Mouse (Mus musculus) intestine, embryonic 14.5 days (tissue): ENCODE results near the gene Ppa1. TPM values are rescaled to one million over a fixed set of nuclear protein-coding genes. Genes with fewer than 3 reads are reported as not detected.

Source experiments
- ATAC-seq: fragments of 200-750 bp; cut with Nextera tagmentation; replicated peaks from 2 replicates; pipeline ENCODE4 v1.8.0; 2017; ENCODE audit warnings: low read depth, moderate number of reproducible peaks, moderate TSS enrichment, moderate library complexity; ENCODE audit not compliant: low FRiP score, low TSS enrichment
- DNase-seq: peaks from one replicate; pipeline ENCODE4 v3.0.0-alpha.2; 2018; ENCODE audit warnings: low spot score
- H3K27ac ChIP-seq: fragments of 300-500 bp; sonication (generic); 2 replicates; pipeline ENCODE4 v1.5.1; 2014; ENCODE audit warnings: low read depth, mild to moderate bottlenecking, control low read depth
- H3K27me3 ChIP-seq: fragments of 300-500 bp; sonication (generic); replicated peaks from 2 replicates; pipeline ENCODE4 v1.6.1; 2014; ENCODE audit warnings: low read length, control low read depth; ENCODE audit not compliant: control insufficient read depth, insufficient read depth
- H3K36me3 ChIP-seq: fragments of 300-500 bp; sonication (generic); 2 replicates; pipeline ENCODE4 v1.6.1; 2014; ENCODE audit warnings: low read length, control low read depth; ENCODE audit not compliant: control insufficient read depth, insufficient read depth
- H3K4me1 ChIP-seq: fragments of 300-500 bp; sonication (generic); replicated peaks from 2 replicates; pipeline ENCODE4 v1.6.1; 2014; ENCODE audit warnings: low read length, control low read depth, mixed read lengths; ENCODE audit not compliant: control insufficient read depth, insufficient read depth
- H3K4me2 ChIP-seq: fragments of 300-500 bp; sonication (generic); 2 replicates; pipeline ENCODE4 v1.6.1; 2014; ENCODE audit warnings: low read length
- H3K4me3 ChIP-seq: fragments of 300-500 bp; sonication (generic); 2 replicates; pipeline ENCODE4 v1.5.1; 2014; ENCODE audit warnings: low read depth, low read length, control low read depth, mixed read lengths
- H3K9ac ChIP-seq: fragments of 300-500 bp; sonication (generic); 2 replicates; pipeline ENCODE4 v1.6.1; 2014; ENCODE audit warnings: mild to moderate bottlenecking, low read length
- H3K9me3 ChIP-seq: fragments of 300-500 bp; sonication (generic); 2 replicates; pipeline ENCODE4 v1.6.1; 2016; ENCODE audit warnings: low read length, control low read depth; ENCODE audit not compliant: control insufficient read depth
- WGBS: fragments of 180-500 bp; shearing (Covaris S2); extraction: QIAGEN DNeasy Blood & Tissue Kit; methylation state at CpG from one replicate; pipeline ENCODE4 v1.1.7; 2014; 5-methylcytosine and 5-hydroxymethylcytosine counted together
- polyA plus RNA-seq: library from polyadenylated mRNA; unstranded; fragments of >200 nt; fragmentation: Nextera tagmentation; extraction: Ambion mirVana; gene quantifications from 2 replicates; pipeline ENCODE4 v1.2.1, GENCODE M21; 2014

Ppa1 gene
- polyA plus RNA-seq, 1 experiment from 2014 or later = 226 TPM

- 95% methylated on average over 3 of the region's 3 CpGs for WGBS
- DNase-seq (no peak), ATAC-seq (no peak)
- no peaks in the 10 kb centered on the region for H3K4me1 ChIP-seq
- H3K27me3 ChIP-seq = no peaks in the 10 kb centered on the region
- H3K4me3 ChIP-seq = no peak overlapping the region
- no peaks in the 10 kb centered on the region for H3K9me3 ChIP-seq
- no peak overlapping the region for H3K9ac ChIP-seq
- no peak overlapping the region for H3K27ac ChIP-seq
- H3K4me2 ChIP-seq = no peak overlapping the region
- peaks cover 92% of the 10 kb centered on the region for H3K36me3 ChIP-seq
Measured at GRCm38 (mm10) chr10:61670758-61671157, 22.4 kb downstream of the Ppa1 start.

GRCm38 (mm10) chr10:61675935-61676334 lies 27.6 kb downstream of the Ppa1 start:
- 80% methylated on average over 3 of the region's 3 CpGs for WGBS
- no peak overlapping the region for H3K4me2 ChIP-seq
- no peaks in the 10 kb centered on the region for H3K4me1 ChIP-seq
- no peaks in the 10 kb centered on the region for H3K9me3 ChIP-seq
- H3K27me3 ChIP-seq = no peaks in the 10 kb centered on the region
- H3K4me3 ChIP-seq = no peak overlapping the region
- DNase-seq (no peak), ATAC-seq (no peak)
- no peak overlapping the region for H3K27ac ChIP-seq
- peaks cover 47% of the 10 kb centered on the region for H3K36me3 ChIP-seq
- no peak overlapping the region for H3K9ac ChIP-seq

- peak overlapping the region; percentile 89 for H3K9ac ChIP-seq
- H3K4me2 ChIP-seq = peak overlapping the region; percentile 72
- no peaks in the 10 kb centered on the region for H3K9me3 ChIP-seq
- DNase-seq (peak; percentile 56), ATAC-seq (peak; percentile 21; the same call in 1 of the 2 replicates)
- H3K27ac ChIP-seq = peak overlapping the region; percentile 81
- H3K36me3 ChIP-seq = peaks cover 21% of the 10 kb centered on the region
- H3K27me3 ChIP-seq = no peaks in the 10 kb centered on the region
- H3K4me1 ChIP-seq = no peaks in the 10 kb centered on the region; the same call in 1 of the 2 replicates
- WGBS = 31% methylated on average over 9 of the region's 9 CpGs
- H3K4me3 ChIP-seq = peak overlapping the region; percentile 88
Measured at GRCm38 (mm10) chr10:61679545-61679944, 31.2 kb downstream of the Ppa1 start.

GRCm38 (mm10) chr10:61680015-61680913 lies 31.9 kb downstream of the Ppa1 start, which contains the start of gene Sar1a:
Gene Sar1a, plus strand, starts transcription at chr10:61680299.
- ATAC-seq = peak; percentile 99
- DNase-seq = peak; percentile 99
- no peaks in the 10 kb centered on the region; the same call in 1 of the 2 replicates for H3K4me1 ChIP-seq
- H3K9ac ChIP-seq = peak within 1 kb of the TSS; percentile 89
- under 1% methylated on average over 77 of the region's 84 CpGs for WGBS
- H3K9me3 ChIP-seq = no peaks in the 10 kb centered on the region
- peak within 1 kb of the TSS; percentile 72 for H3K4me2 ChIP-seq
- H3K4me3 ChIP-seq = peak within 1 kb of the TSS; percentile 88
- no peaks in the 10 kb centered on the region for H3K27me3 ChIP-seq
- peaks cover 21% of the 10 kb centered on the region for H3K36me3 ChIP-seq
- peak within 1 kb of the TSS; percentile 81 for H3K27ac ChIP-seq

- DNase-seq (no peak), ATAC-seq (no peak)
- 83% methylated on average over 8 of the region's 8 CpGs for WGBS
Measured at GRCm38 (mm10) chr10:61689405-61689804, 41.1 kb downstream of the Ppa1 start.

GRCm38 (mm10) chr10:61693563-61693962 lies 45.2 kb downstream of the Ppa1 start:
- peaks cover 57% of the 10 kb centered on the region for H3K36me3 ChIP-seq
- no peak overlapping the region for H3K9ac ChIP-seq
- 72% methylated on average over 4 of the region's 4 CpGs for WGBS
- H3K4me2 ChIP-seq = no peak overlapping the region
- no peaks in the 10 kb centered on the region for H3K27me3 ChIP-seq
- H3K27ac ChIP-seq = no peak overlapping the region
- H3K4me1 ChIP-seq = peaks cover 13% of the 10 kb centered on the region
- no peak for DNase-seq
- no peaks in the 10 kb centered on the region for H3K9me3 ChIP-seq
- H3K4me3 ChIP-seq = no peak overlapping the region
- ATAC-seq = no peak

More at GRCm38 (mm10) chr10:61689405-61689804, 41.1 kb downstream of the Ppa1 start:
- no peaks in the 10 kb centered on the region for H3K9me3 ChIP-seq
- no peak overlapping the region for H3K27ac ChIP-seq
- peaks cover 88% of the 10 kb centered on the region for H3K36me3 ChIP-seq
- no peak overlapping the region for H3K4me2 ChIP-seq
- no peak overlapping the region for H3K9ac ChIP-seq
- no peaks in the 10 kb centered on the region for H3K4me1 ChIP-seq
- H3K4me3 ChIP-seq = no peak overlapping the region
- no peaks in the 10 kb centered on the region for H3K27me3 ChIP-seq

- no peaks in the 10 kb centered on the region for H3K27me3 ChIP-seq
- H3K4me3 ChIP-seq = peak within 1 kb of the TSS; percentile 96
- peaks cover 45% of the 10 kb centered on the region for H3K36me3 ChIP-seq
- WGBS = under 1% methylated on average over 42 of the region's 42 CpGs
- H3K4me2 ChIP-seq = peak within 1 kb of the TSS; percentile 100
- H3K4me1 ChIP-seq = peaks cover 13% of the 10 kb centered on the region
- peak within 1 kb of the TSS; percentile 73 for H3K9ac ChIP-seq
- no peaks in the 10 kb centered on the region for H3K9me3 ChIP-seq
- ATAC-seq = peak; percentile 95
- H3K27ac ChIP-seq = no peak within 1 kb of the TSS
- peak; percentile 96 for DNase-seq
Measured at GRCm38 (mm10) chr10:61694870-61695670, 46.7 kb downstream of the Ppa1 start, which contains the start of gene Tysnd1. Gene Tysnd1, plus strand, starts transcription at chr10:61695514.

GRCm38 (mm10) chr10:61695703-61696559 lies 47.6 kb downstream of the Ppa1 start:
- peaks cover 37% of the 10 kb centered on the region for H3K36me3 ChIP-seq
- ATAC-seq = peak; percentile 8
- no peaks in the 10 kb centered on the region for H3K9me3 ChIP-seq
- peak; percentile 69 for DNase-seq
- under 1% methylated on average over 100 of the region's 111 CpGs for WGBS
- no peaks in the 10 kb centered on the region for H3K27me3 ChIP-seq
- H3K9ac ChIP-seq = peak overlapping the region; percentile 73
- peaks cover 13% of the 10 kb centered on the region for H3K4me1 ChIP-seq
- H3K4me3 ChIP-seq = peak overlapping the region; percentile 96
- no peak overlapping the region for H3K27ac ChIP-seq
- H3K4me2 ChIP-seq = peak overlapping the region; percentile 100
